Mouse (Mus musculus) ES-E14 (cell line): ENCODE measurements at regions not wholly inside any gene's neighbourhood (a gene's known extent, or its start where the extent isn't known, plus 50 kb on each side); places are given as distances from the start of the nearest gene placed in this dataset.

Source experiments
- CHD2 ChIP-seq: IDR thresholded peaks from 2 replicates; pipeline ENCODE4 v1.6.1; 2014; ENCODE audit warnings: mild to moderate bottlenecking, low read depth, low read length, inconsistent platforms
- HCFC1 ChIP-seq: IDR thresholded peaks from 2 replicates; pipeline ENCODE4 v1.6.1; 2012; ENCODE audit warnings: low read length, inconsistent platforms, borderline replicate concordance; ENCODE audit not compliant: insufficient read depth
- MAFK ChIP-seq: IDR thresholded peaks from 2 replicates; pipeline ENCODE4 v1.6.1; 2014; ENCODE audit warnings: mild to moderate bottlenecking, low read depth, low read length, inconsistent platforms; ENCODE audit not compliant: insufficient read depth
- ZC3H11A ChIP-seq: IDR thresholded peaks from 2 replicates; pipeline ENCODE4 v1.6.1; 2012; ENCODE audit warnings: low read depth, mild to moderate bottlenecking, inconsistent platforms, low read length, borderline replicate concordance
- ZNF384 ChIP-seq: IDR thresholded peaks from 2 replicates; pipeline ENCODE4 v1.6.1; 2012; ENCODE audit warnings: low read depth, low read length, inconsistent platforms

DNA sequence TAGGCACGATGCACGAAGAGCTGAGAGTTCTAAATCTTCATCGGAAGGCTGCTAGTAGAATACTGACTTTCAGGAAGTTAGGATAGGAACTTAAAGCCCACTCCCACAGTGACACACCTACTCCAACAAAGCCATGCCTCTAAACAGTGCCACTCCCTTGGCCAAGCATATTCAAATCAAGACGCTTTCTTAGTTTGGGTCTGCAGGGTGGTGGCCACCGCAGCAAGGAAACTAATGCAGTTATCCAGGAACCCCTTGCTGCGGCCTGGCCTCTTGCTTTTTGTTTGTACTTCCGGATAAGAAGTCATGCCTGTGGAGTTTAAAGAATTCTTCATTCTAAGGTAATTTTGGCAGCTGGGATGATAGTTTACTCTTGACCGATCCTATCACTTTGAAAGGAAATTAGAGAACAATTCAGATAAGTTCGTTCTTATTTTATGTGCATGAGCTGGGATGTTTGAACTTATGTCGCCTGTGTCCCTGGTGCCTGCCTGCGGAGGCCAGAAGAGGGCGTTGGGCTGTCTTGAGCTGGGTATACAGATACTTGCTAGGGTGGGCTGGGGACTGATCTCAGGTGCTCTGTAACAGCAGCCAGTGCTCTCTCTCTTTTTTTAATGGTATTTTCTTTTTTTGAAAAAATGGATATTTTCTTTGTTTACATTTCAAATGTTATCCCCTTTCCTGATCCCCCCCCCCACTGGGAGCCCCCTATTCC lies 298.5 kb downstream of the Gm11011 start:
- TF ChIP-seq ZC3H11A: no peak
- TF ChIP-seq ZNF384: no peak
- TF ChIP-seq CHD2: no peak
- TF ChIP-seq MAFK: no peak
- TF ChIP-seq HCFC1: no peak
